Mouse (Mus musculus) cerebellum, adult 8-10 months (tissue): ENCODE results near the gene Syvn1.

Experiments
- DNase-seq: peaks from one replicate; pipeline ENCODE4 v3.0.0; 2022

Syvn1 gene

DNA sequence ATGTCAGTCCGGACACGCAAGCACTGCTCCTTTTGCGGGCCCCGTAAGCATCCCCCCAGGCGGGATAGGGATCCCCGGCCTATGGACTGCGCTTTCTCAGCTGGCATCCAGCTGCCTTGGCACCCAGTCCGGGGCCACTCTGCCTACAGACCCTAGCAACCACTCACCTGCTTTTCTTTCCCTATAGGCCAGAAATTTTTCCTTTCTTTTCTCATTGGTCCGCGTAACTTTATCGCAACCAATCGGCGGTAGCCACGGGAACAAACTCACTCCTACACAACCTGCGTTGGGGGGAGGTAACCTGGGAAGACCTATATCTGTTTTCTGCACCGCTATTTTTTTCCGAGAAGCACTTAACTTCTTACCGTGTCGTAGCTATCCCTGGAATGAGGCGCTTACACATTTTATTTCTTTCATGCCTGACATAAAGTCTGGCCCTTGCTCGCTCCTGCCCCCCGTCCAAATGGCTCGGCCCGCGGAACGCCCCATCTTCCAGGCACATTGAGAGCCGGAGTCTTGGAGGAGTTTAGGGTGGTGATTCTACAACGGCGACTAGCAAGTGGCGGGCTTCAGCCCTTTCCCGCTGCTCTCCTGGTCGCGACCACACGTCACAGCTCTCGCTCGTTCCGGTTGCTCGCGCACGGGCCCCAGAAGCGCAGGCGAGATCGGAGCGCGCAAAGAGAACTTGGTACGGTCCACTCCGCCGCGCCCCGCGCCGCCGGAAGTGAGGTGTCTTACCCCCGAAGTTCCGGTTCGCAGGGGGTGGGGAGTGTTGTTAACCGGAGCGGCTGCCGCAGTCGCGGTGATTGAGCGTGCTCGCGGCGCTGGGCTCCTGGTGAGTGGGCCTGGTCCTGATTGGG, at the start of gene Syvn1:
Gene Syvn1 (plus strand): TSS at position 283 of the 860 bp plus-strand sequence.
- peak; percentile 90 for DNase-seq

DNA sequence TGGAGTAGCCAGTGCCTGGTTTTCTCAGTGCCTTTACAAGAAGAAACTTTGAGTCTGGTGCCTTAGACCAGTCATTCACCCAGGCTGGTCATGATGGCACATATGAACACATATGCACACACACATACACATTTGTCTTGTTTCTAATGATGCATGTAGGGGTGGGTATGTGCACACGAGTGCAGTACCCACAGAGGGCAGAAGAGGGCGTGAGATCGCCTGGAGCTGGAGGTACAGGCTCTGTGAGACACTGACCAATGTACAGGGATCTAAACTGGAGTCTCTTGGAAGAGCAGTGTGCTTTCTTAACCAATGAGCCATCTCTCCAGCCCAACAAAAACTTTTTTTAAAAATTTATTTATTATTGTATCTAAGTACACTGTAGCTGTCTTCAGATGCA, 48.2 kb upstream of the Syvn1 start:
- DNase-seq, result no peak

DNA sequence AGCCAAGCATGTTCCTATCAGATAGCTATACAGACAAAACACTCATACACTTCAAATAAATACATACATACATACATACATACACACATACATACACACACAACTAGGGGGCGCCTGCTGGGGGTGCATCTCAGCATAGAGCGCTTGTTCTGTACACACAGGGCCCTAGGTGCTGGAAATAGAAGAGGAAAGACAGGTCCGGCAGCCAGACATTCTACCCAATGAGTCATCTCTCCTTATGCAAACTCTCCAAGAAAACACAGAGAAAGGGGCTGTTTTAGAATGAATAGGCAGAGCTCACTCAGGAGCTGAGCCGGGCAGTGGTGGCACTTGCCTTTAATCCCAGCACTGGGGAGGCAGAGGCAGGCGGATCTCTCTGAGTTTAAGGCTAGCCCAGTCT, 46.4 kb upstream of the Syvn1 start:
- DNase-seq, result no peak

DNA sequence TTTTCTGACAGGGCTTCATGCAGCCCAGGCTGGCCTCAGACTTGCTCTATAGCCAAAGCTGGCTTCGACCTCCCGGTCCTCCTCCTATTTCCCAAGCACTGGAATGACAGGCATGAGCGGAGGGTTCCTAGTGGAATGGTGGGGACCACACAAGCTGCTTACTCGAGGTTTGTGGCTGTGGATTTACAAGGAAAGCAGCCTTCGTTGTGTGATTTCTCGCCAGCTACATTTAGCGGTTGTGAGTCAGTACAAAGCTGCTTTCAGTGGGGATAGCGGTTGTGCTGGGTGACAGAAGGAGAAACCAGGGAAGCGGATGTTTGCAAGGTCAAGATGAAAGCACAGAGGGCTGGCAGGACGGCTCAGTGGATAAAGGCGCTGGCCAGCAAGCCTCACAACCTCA, 40.8 kb upstream of the Syvn1 start:
- no peak for DNase-seq

DNA sequence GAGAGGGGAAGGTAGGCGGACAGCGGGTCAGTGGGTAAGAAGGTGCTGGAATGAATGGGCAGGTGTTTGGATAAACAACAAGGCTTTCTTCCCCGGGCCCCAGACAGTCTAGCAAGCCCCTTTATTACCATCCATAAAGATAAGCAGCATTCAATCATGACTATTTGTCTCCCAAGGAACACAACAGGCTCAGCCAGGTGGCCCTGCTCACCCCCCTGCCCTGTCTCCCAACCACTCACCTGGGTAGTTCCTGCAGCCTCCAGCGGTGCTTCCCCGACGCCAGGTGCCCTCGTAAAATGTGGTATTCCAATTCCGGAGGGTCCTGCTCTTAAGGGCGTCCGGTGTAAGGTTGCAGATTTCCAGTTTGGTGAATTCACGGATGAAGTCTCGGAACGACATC, 39.4 kb upstream of the Syvn1 start:
- DNase-seq, result no peak

DNA sequence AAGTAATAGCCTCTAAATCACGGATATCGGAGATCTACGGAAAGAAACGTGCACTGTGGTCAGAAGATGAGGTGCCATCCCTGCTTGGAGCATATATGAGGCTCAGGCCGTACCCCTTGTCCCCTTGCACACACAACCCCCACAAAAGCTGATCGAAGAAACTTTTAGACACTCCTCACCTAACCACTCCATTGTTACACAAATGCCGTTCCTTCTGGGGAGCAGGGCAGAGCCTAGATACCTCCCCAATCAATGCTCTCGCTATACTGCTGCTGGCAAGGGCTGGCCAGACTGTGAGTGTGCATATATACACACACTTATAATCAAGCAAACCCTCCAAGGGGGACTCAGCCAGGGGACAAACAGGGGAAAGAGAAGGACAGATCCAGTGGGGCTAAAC, 37.2 kb upstream of the Syvn1 start:
- DNase-seq, result no peak

DNA sequence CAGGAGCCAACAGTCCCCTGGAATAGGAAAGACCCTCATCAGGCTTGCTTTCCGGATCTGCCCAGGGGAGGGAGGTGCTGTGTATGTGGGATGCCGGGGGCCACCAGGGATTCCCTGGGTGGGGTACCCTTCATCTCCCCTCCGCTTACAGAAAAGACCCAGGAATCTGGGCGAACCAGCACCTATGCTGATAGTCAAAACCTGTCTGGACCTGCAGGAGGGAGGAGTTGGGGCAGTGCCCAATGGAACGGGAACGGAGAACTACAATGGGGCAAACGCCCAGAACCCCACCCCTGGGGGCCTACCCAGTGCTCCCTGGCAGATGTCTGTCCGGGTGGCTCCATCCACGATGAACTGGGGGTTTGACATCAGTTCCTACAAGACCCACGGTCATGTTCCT, 32.7 kb upstream of the Syvn1 start:
- no peak for DNase-seq

DNA sequence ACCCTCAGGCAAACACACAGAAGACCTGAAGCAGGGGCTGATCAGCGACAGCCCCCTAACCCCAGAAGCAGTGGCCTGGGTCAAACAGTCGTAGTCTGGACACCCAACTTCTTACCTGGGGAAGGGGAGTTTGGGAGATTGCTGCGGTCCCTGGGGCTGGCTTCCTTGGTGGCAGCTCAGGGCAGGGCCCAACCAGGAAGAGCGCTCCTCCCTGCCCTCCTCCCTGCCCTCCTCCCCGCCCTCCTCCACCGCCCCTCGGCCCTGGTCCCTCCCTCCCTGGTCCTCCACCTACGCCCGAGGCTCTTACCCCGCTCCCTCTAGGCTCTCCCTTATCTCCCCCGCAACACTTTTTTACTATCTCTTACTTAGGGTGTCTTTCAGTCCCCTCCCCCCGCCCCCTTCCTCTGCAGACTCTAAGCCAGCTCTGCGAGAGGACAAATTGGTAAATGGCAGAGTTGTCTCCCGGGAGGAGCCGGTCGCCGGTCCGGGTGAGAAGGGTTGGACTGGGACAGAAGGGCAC, 31.3 kb upstream of the Syvn1 start:
- DNase-seq, result peak; percentile 40

DNA sequence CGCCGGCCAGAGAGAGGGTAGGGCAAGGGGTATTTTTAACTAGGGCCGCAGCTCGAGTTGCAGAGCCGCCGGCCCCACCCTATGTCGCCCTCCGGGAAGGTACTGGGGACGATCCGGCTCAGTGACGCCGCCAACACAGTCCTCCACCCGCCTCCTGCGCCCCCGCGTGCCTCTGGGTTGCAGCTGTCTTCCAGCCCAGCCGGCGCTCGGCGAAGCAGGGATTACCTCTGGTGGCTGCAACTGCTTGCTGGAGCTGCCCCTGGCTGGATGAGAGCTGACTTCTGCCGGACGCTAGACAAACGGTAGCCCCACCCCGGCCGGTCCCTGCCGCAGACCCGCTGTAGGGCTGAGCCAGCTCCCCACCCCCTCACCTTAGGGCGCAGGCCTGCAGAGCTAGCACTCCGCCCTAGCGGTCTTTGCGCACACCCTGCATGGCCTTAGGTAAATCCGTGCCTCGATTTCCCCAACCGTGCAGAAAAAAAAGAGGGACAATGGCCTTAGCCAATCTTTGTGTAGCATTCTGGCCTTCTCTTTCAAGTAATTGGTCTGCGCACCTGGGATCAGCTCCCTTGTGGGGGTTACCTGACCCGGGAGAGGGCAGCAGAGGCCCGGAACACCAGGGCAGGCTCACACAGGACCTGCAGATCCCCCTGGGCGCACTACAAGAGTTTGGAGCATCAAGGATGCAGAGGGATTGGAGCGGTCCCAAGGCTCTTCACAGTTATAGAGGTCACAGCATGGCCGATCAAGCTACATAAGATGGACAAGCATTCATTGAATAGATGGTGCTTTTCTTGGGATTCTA, 30.7 kb upstream of the Syvn1 start, which contains the start of gene Capn1:
Gene Capn1 (minus strand): TSS at position 387 of the 805 bp plus-strand sequence.
- peak; percentile 60 for DNase-seq

DNA sequence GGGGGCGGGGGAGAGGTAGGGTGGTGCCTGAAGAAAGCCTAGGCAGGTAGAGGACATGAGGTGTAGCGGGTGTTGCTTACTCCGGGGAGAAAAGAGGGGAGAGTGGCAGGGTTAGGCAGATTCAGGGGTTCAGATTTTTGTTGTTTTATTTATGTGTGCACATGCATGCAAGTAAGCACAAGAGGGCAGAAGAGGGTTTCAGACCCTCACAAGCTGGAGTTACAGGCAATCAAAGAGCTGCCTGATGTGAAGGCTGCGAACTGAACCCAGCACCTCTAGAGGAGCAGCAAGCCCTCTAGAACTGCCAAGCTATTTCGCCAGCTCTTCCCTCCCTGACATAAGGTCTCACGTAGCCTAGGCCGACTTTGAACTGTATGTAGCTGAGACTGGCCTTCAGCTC, 29.8 kb upstream of the Syvn1 start:
- peak; percentile 15 for DNase-seq

DNA sequence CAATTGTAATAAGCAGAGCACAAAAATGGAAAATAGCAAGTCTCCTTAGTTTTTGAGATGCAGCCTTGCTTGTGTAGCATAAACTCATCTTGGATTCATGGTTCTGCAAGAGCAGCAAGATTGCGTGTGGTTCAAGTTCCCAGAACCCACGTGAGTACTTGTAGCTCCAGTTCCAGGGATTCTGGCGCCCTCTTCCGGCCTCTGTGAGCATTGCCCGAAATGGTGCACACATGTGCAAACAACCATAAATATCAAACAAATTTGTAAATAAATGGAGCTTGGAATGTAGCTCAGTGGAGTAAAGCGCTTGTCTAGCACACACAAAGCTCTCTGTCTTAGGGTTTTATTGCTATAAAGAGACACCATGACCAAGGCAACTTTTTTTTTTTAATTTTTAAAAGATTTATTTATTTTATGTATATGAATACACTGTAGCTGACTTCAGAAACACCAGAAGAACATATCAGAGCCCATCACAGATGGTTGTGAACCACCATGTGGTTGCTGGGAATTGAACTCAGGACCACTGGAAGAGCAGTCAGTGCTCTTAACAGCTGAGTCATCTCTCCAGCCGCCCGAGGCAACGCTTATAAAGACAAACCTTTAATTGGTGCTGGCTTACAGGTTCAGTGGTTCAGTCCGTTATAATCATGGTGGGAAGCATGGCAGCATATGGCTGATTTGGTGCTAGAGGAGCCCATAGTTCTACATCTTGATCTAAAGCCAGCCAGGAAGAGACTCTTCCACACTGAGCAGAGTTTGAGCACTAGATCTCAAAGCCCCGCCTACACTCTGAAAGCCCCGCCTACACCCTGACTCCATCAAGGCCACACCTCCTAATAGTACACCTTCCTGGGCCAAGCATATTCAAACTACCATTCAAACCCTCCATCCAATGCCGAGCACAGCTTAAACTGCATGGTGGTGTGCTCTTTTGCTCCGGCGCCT, 28.0 kb upstream of the Syvn1 start:
- peak; percentile 88 for DNase-seq

DNA sequence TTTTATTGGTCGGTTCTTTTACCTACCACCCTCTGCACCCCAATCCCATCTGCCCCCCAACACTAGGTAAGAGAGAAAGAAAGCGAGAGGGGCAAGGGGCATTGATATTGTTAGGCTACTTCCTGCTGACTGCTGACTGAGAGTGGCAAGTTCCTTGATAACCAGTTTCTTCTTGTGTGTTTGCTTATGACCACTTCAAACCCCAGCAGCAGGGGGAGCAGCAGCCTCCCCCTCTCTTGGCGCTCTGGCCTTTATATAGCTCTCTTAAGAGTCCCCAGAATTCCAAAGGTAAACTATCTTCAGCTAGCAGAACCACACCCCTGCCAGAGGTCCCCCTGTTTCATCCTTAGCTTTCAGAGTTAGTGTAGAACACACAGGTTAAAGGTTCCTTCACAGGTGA, 26.1 kb upstream of the Syvn1 start:
- no peak for DNase-seq

DNA sequence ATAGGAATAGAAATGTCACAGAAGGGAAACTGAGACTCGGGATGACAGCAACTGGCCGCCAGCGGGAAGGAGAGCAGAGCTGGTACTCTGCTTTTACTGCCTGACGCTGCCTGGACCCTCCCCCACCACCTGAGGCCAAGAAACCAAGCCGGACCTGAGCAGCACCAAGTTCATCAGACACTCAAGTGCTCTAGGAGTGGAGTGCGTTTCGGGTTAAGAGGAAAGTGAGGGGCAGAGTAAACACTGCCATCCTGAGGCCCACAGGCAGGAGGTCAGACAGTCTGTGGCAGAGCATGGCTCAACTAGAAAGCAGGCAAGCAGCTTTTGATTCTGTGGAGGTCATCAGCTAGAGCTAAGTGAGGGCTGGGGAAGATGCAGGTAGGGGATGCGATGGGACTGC, 23.3 kb upstream of the Syvn1 start:
- no peak for DNase-seq

DNA sequence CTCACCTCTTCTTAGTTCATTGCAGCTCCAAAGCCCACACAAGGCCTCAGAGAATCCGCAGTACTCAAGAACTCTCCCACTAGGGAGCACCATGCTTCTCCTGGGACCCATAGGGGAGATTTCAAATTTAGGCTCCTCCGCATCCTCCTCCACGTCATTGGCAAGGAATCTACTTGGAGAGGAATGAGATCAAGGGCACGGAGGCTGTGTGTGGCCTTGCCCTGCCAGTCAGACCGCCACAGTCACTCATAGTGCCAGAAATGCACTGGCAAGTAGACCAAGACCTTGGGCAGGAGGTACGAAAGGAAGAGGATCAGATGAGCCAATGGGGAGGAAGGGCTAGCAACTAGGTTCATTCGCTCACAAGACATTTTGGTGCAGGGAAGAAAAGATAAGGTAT, 22.4 kb upstream of the Syvn1 start:
- no peak for DNase-seq

DNA sequence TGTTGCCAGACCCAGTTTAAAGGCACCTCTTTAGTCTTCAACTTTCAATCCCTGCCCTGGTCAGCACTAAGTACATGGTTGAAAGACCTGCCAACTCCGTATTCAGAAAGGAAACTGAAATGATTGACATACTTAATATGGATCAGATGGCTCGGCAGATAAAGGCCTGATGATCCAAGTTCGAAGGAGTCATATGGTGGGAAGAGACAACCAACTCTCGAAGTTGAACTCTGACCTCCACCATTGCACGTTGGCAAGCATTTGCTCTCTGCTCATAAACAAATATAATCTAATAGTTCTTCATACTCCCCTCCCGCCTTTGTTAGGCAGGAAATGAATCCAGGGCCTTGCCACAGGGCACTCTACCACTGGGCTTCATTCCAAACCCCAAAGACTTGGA, 17.4 kb upstream of the Syvn1 start:
- DNase-seq, result no peak

DNA sequence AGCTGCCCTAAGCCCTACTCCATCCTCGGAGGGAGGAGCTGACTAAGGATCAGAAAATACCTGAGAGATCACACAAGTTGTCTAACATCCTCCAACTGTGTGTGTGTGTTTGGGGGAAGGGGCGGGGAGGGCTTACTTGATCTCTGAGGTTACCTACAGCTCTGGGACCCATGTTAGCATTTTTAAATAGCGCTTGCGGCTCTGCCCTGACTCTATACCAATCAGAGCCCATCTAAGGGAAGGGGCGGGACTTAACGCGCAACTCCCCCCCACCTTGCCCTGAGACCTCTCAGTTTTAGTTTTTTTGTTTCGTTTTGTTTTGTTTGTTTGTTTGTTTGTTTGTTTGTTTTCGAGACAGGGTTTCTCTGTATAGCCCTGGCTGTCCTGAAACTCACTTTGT, 16.9 kb upstream of the Syvn1 start:
- no peak for DNase-seq

DNA sequence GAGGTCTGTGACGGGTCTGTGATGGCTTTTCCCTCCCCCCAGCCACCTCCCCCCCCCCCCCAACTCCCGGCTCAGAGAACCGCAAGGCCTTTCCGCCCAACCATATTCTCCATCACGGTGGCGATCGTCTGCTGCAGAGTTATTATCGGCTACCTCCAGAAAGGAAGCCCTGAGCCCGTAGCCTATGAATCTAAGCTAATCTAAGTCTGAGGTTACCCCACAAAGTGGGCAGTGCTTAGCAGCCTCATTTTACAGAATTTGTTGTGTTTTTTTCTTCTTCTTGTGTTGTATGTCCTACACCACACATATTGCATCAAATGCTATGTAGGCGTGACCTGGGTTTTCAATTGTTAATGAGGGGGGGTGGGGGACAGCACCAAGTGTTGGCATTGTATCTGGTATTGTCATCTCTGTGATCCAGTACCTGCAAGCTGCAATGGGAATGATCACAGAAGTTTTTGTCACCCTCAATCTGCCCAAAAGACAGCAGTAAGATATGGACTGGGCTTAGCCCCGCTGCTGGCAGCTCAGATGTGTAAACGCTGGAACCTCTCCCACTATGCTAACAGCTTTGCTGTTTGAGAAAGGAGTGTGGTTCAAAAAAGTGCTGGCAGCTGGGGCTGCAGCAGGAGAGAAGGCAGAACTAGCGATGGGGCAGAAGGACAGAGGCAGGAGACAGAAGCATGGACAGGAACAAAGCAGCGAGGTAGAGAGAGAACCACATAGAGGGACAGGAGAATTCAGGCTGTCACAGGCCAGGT, 15.7 kb upstream of the Syvn1 start:
- DNase-seq, result no peak

DNA sequence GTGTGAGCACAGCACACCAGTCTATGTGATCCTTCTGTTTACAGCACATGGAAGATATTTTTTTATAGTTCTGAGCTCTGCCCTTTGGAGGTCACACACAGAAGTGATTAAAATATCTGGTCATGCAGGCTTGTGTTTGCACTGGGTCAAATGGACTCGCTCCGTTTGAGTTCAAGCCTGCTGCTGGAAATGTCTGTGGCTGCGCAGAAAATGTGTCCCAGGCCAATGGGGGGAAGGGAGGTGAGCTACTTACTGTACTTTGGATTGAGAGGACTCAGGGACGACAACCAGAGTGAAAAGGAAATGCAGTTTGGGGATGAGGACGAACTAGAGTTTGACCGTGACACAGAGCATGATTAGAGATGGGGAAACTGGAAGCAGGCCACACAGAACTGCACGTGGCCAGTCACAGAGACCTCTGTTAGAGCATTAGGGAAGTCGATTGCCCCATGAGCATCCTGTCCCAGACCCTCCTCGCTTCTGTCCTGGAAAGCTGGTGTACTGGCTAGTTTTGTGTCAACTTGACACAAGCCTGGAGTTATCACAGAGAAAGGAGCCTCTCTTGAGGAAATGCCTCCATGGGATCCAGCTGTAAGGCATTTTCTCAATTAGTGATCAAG, 10.3 kb upstream of the Syvn1 start:
- DNase-seq, result no peak

DNA sequence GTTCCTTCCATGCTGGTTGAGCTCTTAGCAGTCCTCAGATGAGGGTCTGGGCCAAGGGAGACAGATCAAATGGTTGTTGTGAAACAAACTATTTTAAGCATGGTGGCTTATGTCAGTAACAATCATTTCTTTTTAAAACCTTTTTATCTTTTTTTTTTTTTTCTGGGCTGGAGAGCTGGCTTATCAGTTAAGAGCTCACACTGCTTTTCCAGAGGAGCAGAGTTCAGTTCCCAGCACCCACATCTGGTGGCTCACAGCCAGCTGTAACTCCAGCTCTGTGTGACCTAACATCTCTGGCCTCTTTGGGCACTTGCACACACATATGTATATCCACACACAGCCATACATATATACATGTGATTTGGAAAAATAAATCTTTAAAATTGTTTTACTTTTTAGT, 8.7 kb upstream of the Syvn1 start:
- no peak for DNase-seq

DNA sequence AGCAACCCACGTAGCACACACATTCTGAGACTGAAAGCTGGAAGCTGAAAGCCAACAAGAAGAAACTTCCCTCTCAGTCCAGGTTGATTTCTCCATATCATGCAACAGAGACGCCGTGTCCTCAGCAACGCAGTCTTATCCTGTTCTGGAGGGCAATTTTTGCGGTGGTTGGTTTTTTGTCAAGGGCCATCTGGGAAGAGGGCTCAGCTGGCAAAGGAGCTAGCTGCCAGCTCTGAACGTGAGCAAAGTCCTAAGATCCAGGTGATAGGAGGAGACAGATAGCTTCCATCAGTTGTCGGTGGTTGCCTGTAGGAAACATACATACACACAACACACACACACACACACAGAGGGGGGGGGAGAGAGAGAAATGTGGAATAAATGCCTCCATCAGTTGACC, 8.1 kb upstream of the Syvn1 start:
- no peak for DNase-seq

DNA sequence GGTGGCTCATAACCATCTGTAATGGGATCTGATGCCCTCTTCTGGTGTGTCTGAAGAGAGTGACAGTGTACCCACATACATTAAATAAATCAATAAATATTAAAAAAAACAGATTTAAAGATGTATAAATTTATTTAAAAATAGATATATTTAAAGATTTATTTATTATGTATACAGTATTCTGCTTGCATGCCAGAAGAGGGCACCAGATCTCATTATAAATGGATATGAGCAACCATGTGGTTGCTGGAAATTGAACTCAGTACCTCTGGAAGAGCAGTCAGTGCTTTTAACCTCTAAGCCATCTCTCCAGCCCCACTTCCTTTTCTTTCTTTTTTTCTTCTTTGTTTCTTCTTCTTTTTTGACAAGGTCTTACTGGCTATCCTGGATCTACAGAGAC, 6.4 kb upstream of the Syvn1 start:
- no peak for DNase-seq

DNA sequence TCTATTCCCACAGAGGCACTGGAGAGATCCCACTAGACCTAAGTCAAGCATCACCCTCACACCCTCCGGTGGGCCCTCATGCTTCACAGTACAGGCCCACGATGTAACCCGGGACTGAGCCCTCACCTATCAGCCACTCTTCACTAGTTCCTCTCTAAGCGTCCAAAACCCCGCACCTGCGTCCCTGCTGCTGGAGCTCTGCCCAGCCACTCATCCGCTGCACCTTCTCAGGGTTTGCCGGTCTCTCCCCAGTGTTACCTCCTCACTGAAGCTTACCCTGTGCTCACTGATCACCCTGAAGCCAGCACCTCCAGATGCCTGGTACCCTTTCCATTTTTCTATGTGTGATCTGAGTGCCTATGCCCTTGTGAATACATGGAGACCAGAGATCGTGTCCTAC, 4.1 kb upstream of the Syvn1 start:
- peak; percentile 21 for DNase-seq
